Mouse (Mus musculus) heart, embryonic 14.5 days (tissue): ENCODE data around the gene Ltb. TPM values are rescaled to one million over a fixed set of nuclear protein-coding genes. Genes with fewer than 3 reads are reported as not detected.

ENCODE experiments used
- ATAC-seq: fragments of 200-750 bp; cut with Nextera tagmentation; 2 replicates; pipeline ENCODE4 v1.8.0; 2017; ENCODE audit warnings: low read depth, moderate TSS enrichment; ENCODE audit not compliant: insufficient number of reproducible peaks, insufficient read depth, low FRiP score
- H3K27ac ChIP-seq, 2 experiments: fragments of 200-500 bp in 1 of 2; fragments of 300-500 bp in 1 of 2; sonication (generic) in 1 of 2; replicated peaks in 1 of 2; 2 replicates each; pipeline ENCODE4 v1.5.1; 2012 to 2014; ENCODE audit warnings: low read depth in 2 of 2, low read length in 2 of 2, control low read depth in 1 of 2, mild to moderate bottlenecking in 1 of 2, mixed read lengths in 1 of 2; ENCODE audit not compliant: control insufficient read depth in 1 of 2, insufficient read depth in 1 of 2
- H3K27me3 ChIP-seq: fragments of 300-500 bp; sonication (generic); 2 replicates; pipeline ENCODE4 v1.6.1; 2014; ENCODE audit warnings: mild to moderate bottlenecking, low read length, control low read depth; ENCODE audit not compliant: control insufficient read depth, insufficient read depth
- H3K36me3 ChIP-seq: fragments of 300-500 bp; sonication (generic); 2 replicates; pipeline ENCODE4 v1.6.1; 2014; ENCODE audit warnings: mild to moderate bottlenecking, control low read depth, low read length, mixed read lengths; ENCODE audit not compliant: control insufficient read depth, insufficient read depth
- H3K4me1 ChIP-seq, 2 experiments: fragments of 200-500 bp in 1 of 2; fragments of 300-500 bp in 1 of 2; sonication (generic) in 1 of 2; 2 replicates each; pipeline ENCODE4 v1.6.1; 2012 to 2014; ENCODE audit warnings: low read length in 2 of 2, control low read depth in 1 of 2, mixed read lengths in 1 of 2; ENCODE audit not compliant: control insufficient read depth in 2 of 2, insufficient read depth in 2 of 2
- H3K4me2 ChIP-seq: fragments of 300-500 bp; sonication (generic); 2 replicates; pipeline ENCODE4 v1.6.1; 2014; ENCODE audit warnings: mild to moderate bottlenecking, low read length
- H3K4me3 ChIP-seq, 2 experiments: fragments of 200-500 bp in 1 of 2; fragments of 300-500 bp in 1 of 2; sonication (generic) in 1 of 2; 2 replicates each; pipeline ENCODE4 v1.5.1; 2012 to 2014; ENCODE audit warnings: low read length in 2 of 2, mild to moderate bottlenecking in 2 of 2, control low read depth in 1 of 2, low read depth in 1 of 2, moderate library complexity in 1 of 2; ENCODE audit not compliant: control insufficient read depth in 1 of 2, insufficient read depth in 1 of 2
- H3K9ac ChIP-seq: fragments of 300-500 bp; sonication (generic); 2 replicates; pipeline ENCODE4 v1.6.1; 2014; ENCODE audit warnings: mild to moderate bottlenecking, low read length
- H3K9me3 ChIP-seq: fragments of 300-500 bp; sonication (generic); 2 replicates; pipeline ENCODE4 v1.6.1; 2016; ENCODE audit warnings: low read length, control low read depth; ENCODE audit not compliant: control insufficient read depth
- WGBS: fragments of 180-500 bp; shearing (Covaris S2); extraction: QIAGEN DNeasy Blood & Tissue Kit; methylation state at CpG from one replicate; pipeline ENCODE4 v1.1.7; 2014; 5-methylcytosine and 5-hydroxymethylcytosine counted together
- polyA plus RNA-seq: library from polyadenylated mRNA; unstranded; fragments of >200 nt; fragmentation: Nextera tagmentation; extraction: Ambion mirVana; gene quantifications from 2 replicates; pipeline ENCODE4 v1.2.1, GENCODE M21; 2014

Gene Ltb
- polyA plus RNA-seq, 1 experiment from 2014 or later, result 0.61 TPM

GRCm38 (mm10) chr17:35154616-35155015, 39.6 kb upstream of the Ltb start:
- Histone ChIP-seq H3K27ac (no peak overlapping the region), H3K36me3 (peaks cover 99% of the 10 kb centered on the region), H3K4me3 (no peak overlapping the region), H3K4me1 (no peaks in the 10 kb centered on the region), H3K4me2 (no peak overlapping the region), H3K27me3 (no peaks in the 10 kb centered on the region), H3K9me3 (no peaks in the 10 kb centered on the region), H3K9ac (no peak overlapping the region)
- 83% methylated on average over 7 of the region's 7 CpGs for WGBS
- no peak for ATAC-seq

GRCm38 (mm10) chr17:35155451-35155850, 38.8 kb upstream of the Ltb start:
- H3K27ac ChIP-seq, result no peak overlapping the region
- no peak overlapping the region for H3K4me3 ChIP-seq
- peaks cover 99% of the 10 kb centered on the region for H3K36me3 ChIP-seq
- no peak overlapping the region for H3K9ac ChIP-seq
- WGBS, result 87% methylated on average over 12 of the region's 12 CpGs
- no peak for ATAC-seq
- H3K27me3 ChIP-seq, result no peaks in the 10 kb centered on the region
- H3K9me3 ChIP-seq, result no peaks in the 10 kb centered on the region
- H3K4me2 ChIP-seq, result no peak overlapping the region
- H3K4me1 ChIP-seq, result no peaks in the 10 kb centered on the region

GRCm38 (mm10) chr17:35156461-35157200, 37.6 kb upstream of the Ltb start:
- no peak for ATAC-seq
- Histone ChIP-seq H3K27ac (no peak overlapping the region), H3K4me3 (no peak overlapping the region), H3K36me3 (peaks cover 100% of the 10 kb centered on the region), H3K4me2 (no peak overlapping the region), H3K4me1 (peaks cover 0 to 3% of the 10 kb centered on the region in 2 experiments; a peak in 1 of 4 replicates), H3K27me3 (no peaks in the 10 kb centered on the region), H3K9ac (no peak overlapping the region), H3K9me3 (no peaks in the 10 kb centered on the region)
- 87% methylated on average over 33 of the region's 33 CpGs for WGBS

DNA sequence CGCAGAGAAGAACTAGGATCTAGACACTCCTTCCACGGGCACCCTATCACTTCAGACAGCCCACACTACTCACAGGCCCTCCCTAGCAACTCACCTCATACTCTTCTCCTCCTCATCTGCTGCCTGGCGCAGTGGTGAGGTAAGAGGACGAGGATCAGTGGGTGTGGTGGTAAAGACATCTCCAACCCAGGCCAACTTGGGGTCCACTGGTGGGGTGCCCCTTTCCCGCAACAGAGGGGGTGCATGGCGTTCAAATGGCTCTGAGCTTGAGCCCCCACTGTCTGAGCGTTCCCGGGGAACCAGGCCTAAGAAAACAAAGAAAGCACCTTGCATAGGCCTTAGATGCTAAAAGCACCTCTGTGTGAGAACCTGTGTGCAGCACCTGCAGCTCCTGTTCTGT, 37.0 kb upstream of the Ltb start:
- Histone ChIP-seq H3K4me2 (no peak overlapping the region), H3K27ac (no peak overlapping the region), H3K27me3 (no peaks in the 10 kb centered on the region), H3K36me3 (peaks cover 100% of the 10 kb centered on the region), H3K4me1 (peaks cover 0 to 9% of the 10 kb centered on the region in 2 experiments; a peak in 2 of 4 replicates), H3K9ac (no peak overlapping the region), H3K4me3 (no peak overlapping the region), H3K9me3 (no peaks in the 10 kb centered on the region)
- no peak for ATAC-seq
- WGBS, result 85% methylated on average over 8 of the region's 8 CpGs

GRCm38 (mm10) chr17:35157661-35158175, 36.5 kb upstream of the Ltb start:
- no peak overlapping the region for H3K9ac ChIP-seq
- no peaks in the 10 kb centered on the region for H3K27me3 ChIP-seq
- H3K27ac ChIP-seq, result no peak overlapping the region
- peaks cover 95% of the 10 kb centered on the region for H3K36me3 ChIP-seq
- 90% methylated on average over 8 of the region's 8 CpGs for WGBS
- no peak overlapping the region for H3K4me2 ChIP-seq
- ATAC-seq, result no peak
- H3K9me3 ChIP-seq, result no peaks in the 10 kb centered on the region
- peaks cover 3 to 14% of the 10 kb centered on the region in 2 experiments for H3K4me1 ChIP-seq
- no peak overlapping the region for H3K4me3 ChIP-seq

GRCm38 (mm10) chr17:35158850-35159593, 35.2 kb upstream of the Ltb start:
- ATAC-seq, result no peak
- WGBS, result 92% methylated on average over 16 of the region's 16 CpGs
- H3K4me1 ChIP-seq, result peaks cover 5 to 23% of the 10 kb centered on the region in 2 experiments
- H3K9ac ChIP-seq, result no peak overlapping the region
- no peak overlapping the region for H3K27ac ChIP-seq
- peaks cover 82% of the 10 kb centered on the region for H3K36me3 ChIP-seq
- H3K4me3 ChIP-seq, result no peak overlapping the region
- no peaks in the 10 kb centered on the region for H3K9me3 ChIP-seq
- no peak overlapping the region for H3K4me2 ChIP-seq
- no peaks in the 10 kb centered on the region for H3K27me3 ChIP-seq

DNA sequence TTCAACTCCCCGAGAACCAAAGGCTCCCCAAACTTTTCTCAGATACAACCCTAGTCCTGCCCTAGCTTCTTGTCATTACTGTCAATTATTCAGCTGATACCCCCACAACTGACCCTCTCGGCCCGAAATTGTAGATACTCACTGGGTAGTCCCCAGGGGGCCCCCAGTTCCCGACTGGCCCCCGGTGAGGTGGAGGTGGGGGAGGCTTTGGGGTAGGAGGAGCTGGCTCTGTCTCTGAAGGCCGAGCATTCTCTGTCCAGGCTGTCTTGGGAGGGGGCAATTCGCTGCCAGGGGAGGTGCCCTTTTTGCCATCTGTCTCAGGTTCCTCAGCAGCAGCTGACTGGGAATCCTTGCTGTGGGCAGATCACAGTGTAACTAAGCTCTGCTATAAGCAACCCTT, 34.6 kb upstream of the Ltb start:
- Histone ChIP-seq H3K9me3 (no peaks in the 10 kb centered on the region), H3K27ac (no peak overlapping the region), H3K9ac (no peak overlapping the region), H3K27me3 (no peaks in the 10 kb centered on the region), H3K4me1 (peaks cover 5 to 23% of the 10 kb centered on the region in 2 experiments), H3K4me2 (no peak overlapping the region), H3K4me3 (no peak overlapping the region), H3K36me3 (peaks cover 76% of the 10 kb centered on the region)
- ATAC-seq, result no peak
- 84% methylated on average over 7 of the region's 7 CpGs for WGBS
